Mouse (Mus musculus) frontal cortex, postnatal 36 days (tissue): Measurements from ENCODE around the gene Ccdc155.
A peak's percentile ranks its signal among the peaks of the same experiment; 100 is the strongest.

Experiments used
- DNase-seq, 2 experiments: peaks; one replicate each; pipeline ENCODE4 v3.0.0; 2022; ENCODE audit warnings: low spot score in 2 of 2

Ccdc155 gene

GRCm38 (mm10) chr7:45144368-45145174 lies 60.1 kb downstream of the Ccdc155 start:
- no peak for DNase-seq

- no peak for DNase-seq
These were observed 62.8 kb downstream of the Ccdc155 start for GRCm38 (mm10) chr7:45141914-45142313.

- no peak for DNase-seq
These were observed 63.4 kb downstream of the Ccdc155 start for GRCm38 (mm10) chr7:45141319-45141718.

- DNase-seq = no peak
These were observed 64.6 kb downstream of the Ccdc155 start for GRCm38 (mm10) chr7:45139904-45140723.

- DNase-seq = no peak
These were observed 66.3 kb downstream of the Ccdc155 start for GRCm38 (mm10) chr7:45138403-45138802.

GRCm38 (mm10) chr7:45137171-45138006 lies 67.3 kb downstream of the Ccdc155 start:
- no peak for DNase-seq

GRCm38 (mm10) chr7:45135993-45136567 lies 68.6 kb downstream of the Ccdc155 start, which contains the start of the genes Gm45713 and Flt3l:
Gene Gm45713 (minus strand): TSS chr7:45136231.
Gene Flt3l (minus strand): TSS chr7:45136432.
- peak; percentile 86 to 91 for DNase-seq

GRCm38 (mm10) chr7:45135370-45135769 lies 69.3 kb downstream of the Ccdc155 start:
- DNase-seq = no peak

GRCm38 (mm10) chr7:45134544-45135026 lies 70.1 kb downstream of the Ccdc155 start:
- no peak for DNase-seq
